Mouse (Mus musculus) cortical plate, adult 2 months (tissue): ENCODE results near the gene Afdn.

ENCODE experiments used
- CTCF ChIP-seq: fragments of 200-500 bp; IDR thresholded peaks from 2 replicates; pipeline ENCODE4 v1.5.1; 2011; ENCODE audit warnings: mild to moderate bottlenecking, control low read depth, low read length; ENCODE audit not compliant: insufficient read depth; ENCODE audit errors: extremely low read depth
- POLR2A ChIP-seq: fragments of 200-500 bp; IDR thresholded peaks from 2 replicates; pipeline ENCODE4 v1.6.1; 2011; ENCODE audit warnings: mild to moderate bottlenecking, low read length, control low read depth; ENCODE audit not compliant: insufficient read depth; ENCODE audit errors: extremely low read depth

DNA sequence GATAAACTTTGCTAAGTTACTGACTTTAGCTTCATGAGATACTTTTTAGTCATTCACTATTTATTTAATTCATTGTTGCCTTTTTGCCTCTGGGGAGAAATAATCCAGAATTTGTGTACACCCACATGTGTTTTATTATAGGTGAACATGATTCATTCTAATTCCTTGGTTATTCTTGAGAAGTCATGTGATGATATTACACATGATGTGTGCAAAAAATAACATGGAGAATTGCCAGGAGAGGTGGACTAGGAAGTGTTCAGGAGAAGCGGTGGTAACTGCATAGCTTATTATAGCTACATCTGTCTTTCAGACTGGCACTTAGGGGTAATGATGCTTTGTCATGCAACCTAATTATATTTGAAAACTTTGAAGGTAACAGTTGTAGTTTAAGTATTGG is 3.5 kb downstream of the Afdn start:
- TF ChIP-seq POLR2A = no peak
- TF ChIP-seq CTCF = no peak
